Mouse (Mus musculus): Measurements from ENCODE around the gene Dot1l. TPM values are rescaled to one million over a fixed set of nuclear protein-coding genes. Genes with fewer than 3 reads are reported as not detected.
"Not testable (repeated sequence)": the region's sequence is repeated elsewhere in the genome, so short reads cannot be mapped to it uniquely, and the experiment has no call there.

The Dot1l gene
- polyA plus RNA-seq, 1 experiment, result 45.9 TPM

DNA sequence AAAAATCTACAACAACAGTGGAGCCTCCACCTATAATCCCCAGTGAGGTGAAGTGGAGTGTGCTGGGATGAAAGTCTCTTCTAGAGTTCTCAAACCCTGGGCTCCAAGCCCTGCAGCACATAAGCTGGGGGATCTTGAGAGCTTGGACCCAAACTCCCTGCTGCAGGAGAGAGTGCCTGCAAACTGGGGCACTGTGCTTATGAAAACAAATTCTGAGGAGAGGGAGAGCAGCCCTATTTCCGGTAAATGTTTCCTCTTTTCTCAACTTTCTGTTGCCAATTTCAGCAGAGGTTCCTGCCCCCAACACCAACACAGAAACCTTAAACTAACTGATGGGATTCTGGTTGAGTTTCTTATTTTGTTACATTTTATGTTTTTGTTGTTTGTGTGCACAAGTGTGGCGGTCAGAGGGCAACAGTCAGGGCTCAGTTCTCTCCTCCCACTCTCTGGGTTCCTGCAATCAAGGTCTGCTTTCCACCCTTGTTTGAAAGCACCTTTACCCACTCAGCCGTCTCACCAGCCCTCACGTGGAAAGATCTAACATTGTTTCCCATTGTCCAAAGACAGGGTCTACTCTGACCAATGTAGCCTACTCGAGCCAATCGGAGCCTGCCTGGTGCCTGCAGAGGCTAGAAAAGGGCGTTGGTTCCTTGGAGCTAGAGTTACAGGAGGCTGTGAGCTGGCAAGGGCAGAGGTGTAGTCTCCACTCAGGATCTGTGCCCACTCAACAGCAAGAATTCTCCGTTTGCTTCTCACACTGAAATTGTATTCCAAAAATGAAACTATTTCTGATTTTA is 69.0 kb downstream of the Dot1l start:
- 0 out of 2 replicates have a peak, but pooled peaks cover 2% of the 10 kb centered on the region for H3K4me1 ChIP-seq (ENCODE audit: control insufficient read depth, insufficient read depth, low read length)
- no peak overlapping the region for H3K27ac ChIP-seq (ENCODE audit: insufficient read depth, low read length)
- TF ChIP-seq CTCF (IDR thresholded peaks at IDR 0.05; ENCODE audit: extremely low read depth, insufficient read depth, low read length) (no peak), POLR2A (IDR thresholded peaks at IDR 0.05; ENCODE audit: extremely low read depth, insufficient read depth, low read length) (no peak)
- no peak overlapping the region for H3K4me3 ChIP-seq (ENCODE audit: insufficient read depth, low read length)

DNA sequence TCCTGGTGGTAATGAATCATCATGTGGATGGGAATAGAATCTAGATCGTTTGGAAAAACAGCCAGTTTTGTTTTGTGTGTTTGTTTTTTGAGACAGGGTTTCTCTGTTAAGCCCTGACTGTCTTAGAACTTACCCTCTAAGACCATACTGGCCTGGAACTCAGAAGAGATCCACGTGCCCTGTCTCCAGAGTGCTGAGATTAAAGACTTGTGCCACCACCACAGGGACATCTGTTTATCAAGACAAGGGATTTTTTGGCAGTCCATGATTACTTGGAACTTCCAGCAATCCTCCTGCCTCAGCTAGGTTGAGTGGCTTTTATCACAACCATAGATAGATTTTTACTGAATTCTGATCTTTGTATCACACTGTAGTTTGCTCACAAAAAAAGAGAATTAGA is 69.8 kb downstream of the Dot1l start:
- no peak for TF ChIP-seq CTCF (IDR thresholded peaks at IDR 0.05; ENCODE audit: extremely low read depth, insufficient read depth, low read length)
- TF ChIP-seq POLR2A (IDR thresholded peaks at IDR 0.05; ENCODE audit: extremely low read depth, insufficient read depth, low read length), result no peak
- H3K27ac ChIP-seq (ENCODE audit: insufficient read depth, low read length), result no peak overlapping the region

DNA sequence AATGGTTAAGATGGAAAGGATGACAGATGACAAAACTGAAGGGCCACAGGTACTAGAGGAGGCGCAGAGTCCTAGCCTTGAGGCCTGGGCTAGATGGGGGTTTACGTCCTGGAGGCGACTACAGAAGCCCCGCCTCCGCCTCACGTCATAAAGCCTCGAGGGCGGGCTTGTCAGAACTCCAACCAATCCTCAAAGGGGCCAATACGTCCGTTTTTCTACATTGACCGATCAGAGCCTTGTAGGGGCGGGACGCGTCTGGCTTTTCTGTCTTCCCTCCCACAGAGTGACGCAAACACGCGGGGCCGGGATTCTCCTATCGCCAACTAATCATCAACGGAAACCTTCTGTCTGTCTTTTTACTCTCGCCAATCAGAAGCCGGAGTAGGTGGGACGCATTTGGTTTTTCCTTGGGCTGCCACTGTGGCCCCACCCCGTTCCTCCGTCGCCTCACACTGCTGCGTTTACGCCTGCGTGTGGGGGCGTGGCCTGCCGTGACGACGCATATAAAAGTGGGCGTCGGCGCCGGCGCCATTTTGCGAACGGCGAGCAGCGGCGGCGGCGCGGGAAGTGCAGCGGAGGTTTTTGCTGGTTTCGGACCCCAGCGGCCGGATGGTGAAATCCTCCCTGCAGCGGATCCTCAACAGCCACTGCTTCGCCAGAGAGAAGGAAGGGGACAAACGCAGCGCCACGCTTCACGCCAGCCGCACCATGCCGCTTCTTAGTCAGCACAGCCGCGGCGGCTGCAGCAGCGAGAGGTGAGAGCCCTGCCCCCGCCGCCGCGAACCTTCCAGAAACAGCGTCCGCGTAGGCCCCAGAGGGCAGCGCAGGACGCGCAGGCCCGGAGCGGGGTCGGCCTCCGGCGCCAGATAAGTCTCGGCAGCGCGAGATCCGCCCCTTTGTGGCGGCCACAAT is 71.4 kb downstream of the Dot1l start, which contains the start of gene Oaz1:
TSS of gene Oaz1 (plus strand) at position 506 of the 912 bp plus-strand sequence.
- TF ChIP-seq CTCF (IDR thresholded peaks at IDR 0.05; ENCODE audit: extremely low read depth, insufficient read depth, low read length) (no peak), POLR2A (IDR thresholded peaks at IDR 0.05; ENCODE audit: extremely low read depth, insufficient read depth, low read length) (peak; percentile 95)
- Histone ChIP-seq H3K4me1 (ENCODE audit: control insufficient read depth, insufficient read depth, low read length) (0 out of 2 replicates have a peak, but pooled peaks cover 2% of the 10 kb centered on the region), H3K27ac (ENCODE audit: insufficient read depth, low read length) (peak within 1 kb of the TSS; percentile 97), H3K4me3 (ENCODE audit: insufficient read depth, low read length) (peak within 1 kb of the TSS; percentile 74)

More for the DNA sequence above, 69.8 kb downstream of the Dot1l start:
- H3K4me1 ChIP-seq (ENCODE audit: control insufficient read depth, insufficient read depth, low read length), result 0 out of 2 replicates have a peak, but pooled peaks cover 2% of the 10 kb centered on the region
- no peak overlapping the region for H3K4me3 ChIP-seq (ENCODE audit: insufficient read depth, low read length)

DNA sequence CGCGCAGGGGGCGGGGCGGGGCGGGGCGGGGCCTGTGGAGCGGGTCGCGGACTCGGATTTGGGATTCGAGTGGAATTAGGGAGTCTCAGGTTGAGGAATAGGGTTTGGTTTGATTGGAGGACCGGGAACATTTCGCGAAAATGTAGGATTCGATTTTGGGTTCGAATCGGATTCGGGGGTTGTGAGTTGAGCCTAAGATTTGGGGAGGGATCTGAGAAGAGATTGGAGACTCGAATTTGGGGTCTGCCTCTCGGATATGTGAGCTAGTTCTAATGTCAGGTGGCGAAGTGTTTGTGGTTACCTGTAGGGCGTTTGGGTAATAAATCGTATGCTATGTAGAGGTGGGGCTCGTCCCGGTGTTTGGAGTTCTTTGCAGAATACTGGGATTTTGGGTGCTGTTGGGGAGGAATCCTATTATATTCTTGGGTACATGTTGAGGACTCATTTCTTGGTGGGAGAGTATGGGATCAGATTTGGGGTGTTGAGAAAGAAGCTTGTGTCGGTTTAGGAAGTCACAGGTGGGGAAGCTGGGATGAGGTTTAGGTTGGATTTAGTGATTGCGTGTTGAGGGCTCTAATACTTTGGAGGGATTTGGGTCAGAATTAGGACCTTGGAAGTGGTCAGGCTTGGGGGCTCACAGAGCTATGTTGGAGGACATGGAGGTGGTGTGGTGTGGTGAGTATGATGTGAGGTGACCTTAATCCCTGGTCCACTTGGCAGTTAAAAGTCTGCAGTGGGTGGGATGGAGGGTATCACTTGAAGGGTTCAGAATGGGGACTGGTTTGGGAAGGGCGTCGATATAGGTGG is 72.3 kb downstream of the Dot1l start:
- TF ChIP-seq CTCF (IDR thresholded peaks at IDR 0.05; ENCODE audit: extremely low read depth, insufficient read depth, low read length), result no peak
- no peak for TF ChIP-seq POLR2A (IDR thresholded peaks at IDR 0.05; ENCODE audit: extremely low read depth, insufficient read depth, low read length)
- Histone ChIP-seq H3K4me1 (ENCODE audit: control insufficient read depth, insufficient read depth, low read length) (0 out of 2 replicates have a peak, but pooled peaks cover 2% of the 10 kb centered on the region), H3K27ac (ENCODE audit: insufficient read depth, low read length) (no peak overlapping the region), H3K4me3 (ENCODE audit: insufficient read depth, low read length) (peak overlapping the region; percentile 74)

DNA sequence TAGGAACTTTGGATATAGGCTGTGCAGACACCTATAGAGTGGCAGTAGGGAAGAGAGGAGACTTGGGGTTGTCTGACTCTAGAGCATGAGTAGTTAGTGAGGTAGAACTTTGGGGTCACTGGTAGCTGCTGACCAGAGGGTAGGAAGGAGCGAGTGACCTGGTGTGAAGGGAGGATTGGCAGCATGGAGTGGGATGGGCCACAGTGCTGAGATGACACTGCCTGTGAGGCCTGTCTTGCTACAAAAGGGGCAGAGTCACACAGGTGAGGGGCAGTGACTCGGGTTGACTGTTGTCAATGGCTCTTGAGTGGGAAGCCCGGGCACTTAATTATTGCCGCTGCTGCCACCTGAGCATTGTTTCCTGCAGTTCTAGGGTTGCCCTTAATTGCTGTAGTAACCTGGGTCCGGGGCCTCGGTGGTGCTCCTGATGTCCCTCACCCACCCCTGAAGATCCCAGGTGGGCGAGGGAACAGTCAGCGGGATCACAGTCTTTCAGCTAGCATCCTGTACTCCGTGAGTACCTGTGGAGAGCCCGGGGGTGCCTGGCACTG is 72.9 kb downstream of the Dot1l start:
- no peak overlapping the region for H3K27ac ChIP-seq (ENCODE audit: insufficient read depth, low read length)
- H3K4me1 ChIP-seq (ENCODE audit: control insufficient read depth, insufficient read depth, low read length), result 0 out of 2 replicates have a peak, but pooled peaks cover 2% of the 10 kb centered on the region
- no peak for TF ChIP-seq CTCF (IDR thresholded peaks at IDR 0.05; ENCODE audit: extremely low read depth, insufficient read depth, low read length)
- no peak for TF ChIP-seq POLR2A (IDR thresholded peaks at IDR 0.05; ENCODE audit: extremely low read depth, insufficient read depth, low read length)
- peak overlapping the region; percentile 74 for H3K4me3 ChIP-seq (ENCODE audit: insufficient read depth, low read length)

DNA sequence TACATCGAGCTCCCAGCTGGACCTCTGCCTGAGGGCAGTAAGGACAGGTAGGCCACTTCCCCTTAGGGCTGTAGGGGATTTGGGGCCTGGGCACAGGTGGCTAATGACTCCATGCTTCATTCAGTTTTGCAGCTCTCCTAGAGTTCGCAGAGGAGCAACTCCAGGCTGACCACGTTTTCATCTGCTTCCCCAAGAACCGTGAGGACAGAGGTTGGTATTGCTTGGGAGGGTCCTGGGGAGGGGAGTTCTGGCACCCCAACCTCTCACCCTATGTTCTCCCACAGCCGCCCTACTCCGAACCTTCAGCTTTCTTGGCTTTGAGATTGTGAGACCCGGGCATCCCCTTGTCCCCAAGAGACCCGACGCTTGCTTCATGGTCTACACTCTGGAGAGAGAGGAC is 73.6 kb downstream of the Dot1l start:
- H3K4me3 ChIP-seq (ENCODE audit: insufficient read depth, low read length), result peak overlapping the region; percentile 74; the same call in 1 of the 2 replicates
- not testable (repeated sequence) for H3K27ac ChIP-seq (ENCODE audit: insufficient read depth, low read length); H3K4me1 ChIP-seq (ENCODE audit: control insufficient read depth, insufficient read depth, low read length)

DNA sequence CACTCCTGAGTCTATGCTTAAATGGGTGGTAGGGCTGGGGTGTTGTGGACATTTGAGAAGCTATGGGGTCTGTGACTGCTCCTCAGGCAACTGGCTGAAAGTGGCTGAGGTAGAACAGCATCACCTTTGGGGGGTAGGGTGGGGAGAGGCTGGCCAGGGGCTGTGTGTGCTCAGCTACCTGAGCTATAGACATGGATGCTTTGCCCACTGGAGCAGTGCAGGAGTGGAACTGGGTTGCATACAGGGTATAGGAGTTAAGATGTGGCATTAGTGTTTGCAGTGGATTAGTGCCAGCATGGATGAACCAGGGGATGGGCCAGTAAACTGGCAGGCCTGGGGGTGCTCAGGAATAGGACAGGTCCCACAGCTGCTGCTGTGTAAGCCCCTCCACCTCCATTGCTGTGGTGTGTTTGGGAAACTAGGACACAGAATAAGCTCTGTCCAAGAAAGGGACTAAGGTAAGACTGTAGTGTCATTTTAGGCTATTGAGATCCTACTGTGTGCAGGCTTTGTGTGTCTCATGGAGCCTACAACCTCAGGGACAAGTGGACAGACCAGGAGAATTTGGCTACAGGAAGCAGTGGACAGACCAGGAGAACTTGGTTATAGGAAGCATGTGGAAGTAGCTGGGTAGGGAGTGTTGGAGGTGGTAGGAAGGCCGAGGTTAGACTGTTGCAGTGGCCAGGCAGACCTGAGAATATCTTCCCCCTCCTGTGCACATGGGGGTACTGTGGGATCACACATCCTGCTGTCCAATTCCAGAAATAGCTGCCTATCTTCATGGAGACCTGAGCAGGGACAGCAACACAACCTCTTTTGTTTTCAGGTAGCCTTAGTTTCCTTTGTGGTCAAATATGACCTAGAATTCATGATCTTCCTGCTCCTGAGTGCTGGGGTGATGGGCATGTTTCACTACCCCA is 74.6 kb downstream of the Dot1l start:
- Histone ChIP-seq H3K4me3 (ENCODE audit: insufficient read depth, low read length) (no peak overlapping the region), H3K4me1 (ENCODE audit: control insufficient read depth, insufficient read depth, low read length) (0 out of 2 replicates have a peak, but pooled peaks cover 2% of the 10 kb centered on the region), H3K27ac (ENCODE audit: insufficient read depth, low read length) (no peak overlapping the region)
- TF ChIP-seq POLR2A (IDR thresholded peaks at IDR 0.05; ENCODE audit: extremely low read depth, insufficient read depth, low read length) (no peak), CTCF (IDR thresholded peaks at IDR 0.05; ENCODE audit: extremely low read depth, insufficient read depth, low read length) (no peak)

DNA sequence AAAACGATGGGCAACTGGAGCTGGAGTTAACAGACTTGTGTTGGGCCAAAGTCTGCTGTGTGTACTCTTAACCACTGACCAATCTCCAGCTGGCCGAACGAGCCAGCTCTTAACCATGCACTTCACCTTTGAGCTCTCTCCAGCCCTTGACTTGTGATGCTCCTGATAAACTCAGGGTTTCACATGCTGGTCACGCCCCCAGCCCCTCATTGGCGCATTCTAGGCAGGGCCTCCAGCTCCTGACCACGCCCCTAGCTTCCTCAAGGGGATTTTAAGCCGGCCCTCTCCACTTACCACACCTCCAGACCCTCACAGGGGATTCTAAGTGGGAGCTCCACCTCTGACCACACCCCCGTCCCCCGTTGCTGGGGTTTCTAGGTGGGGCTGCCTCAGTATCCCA is 76.1 kb downstream of the Dot1l start:
- no peak for TF ChIP-seq CTCF (IDR thresholded peaks at IDR 0.05; ENCODE audit: extremely low read depth, insufficient read depth, low read length)
- TF ChIP-seq POLR2A (IDR thresholded peaks at IDR 0.05; ENCODE audit: extremely low read depth, insufficient read depth, low read length), result no peak
- H3K4me1 ChIP-seq (ENCODE audit: control insufficient read depth, insufficient read depth, low read length), result 0 out of 2 replicates have a peak, but pooled peaks cover 2% of the 10 kb centered on the region

More for the DNA sequence above, 76.1 kb downstream of the Dot1l start:
- Histone ChIP-seq H3K4me3 (ENCODE audit: insufficient read depth, low read length) (no peak overlapping the region), H3K27ac (ENCODE audit: insufficient read depth, low read length) (no peak overlapping the region)

All from cortical plate, adult 2 months (tissue).